Mouse (Mus musculus) c-Kit-positive CD71-positive TER-119-positive erythroid progenitor cells, embryonic 14.5 days (primary cell): Measurements from ENCODE around the gene Olfr346.

Experiments
- DNase-seq: peaks from one replicate; pipeline ENCODE4 v3.0.0-alpha.2; 2013; ENCODE audit warnings: low spot score

The Olfr346 gene

DNA sequence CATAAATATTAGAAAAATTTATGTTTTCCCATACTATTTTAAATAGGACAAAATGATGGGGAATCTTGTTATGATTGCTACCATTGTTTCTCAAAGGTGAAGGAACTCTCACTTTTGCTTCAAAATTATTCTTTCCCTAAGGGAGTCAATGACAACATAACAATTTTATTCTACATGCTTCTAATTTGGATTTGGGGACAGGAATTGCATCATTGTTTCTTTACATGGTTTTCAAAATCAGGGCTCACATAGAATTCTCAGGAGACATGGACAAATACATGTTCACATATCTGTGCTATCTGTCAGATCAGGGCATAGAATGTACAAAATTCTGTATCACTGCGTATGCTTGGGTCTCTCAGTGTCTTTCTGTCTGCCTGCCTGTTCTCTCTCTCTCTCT, at the start of gene Olfr346:
Gene Olfr346 (plus strand): TSS at position 301 of the 400 bp plus-strand sequence.
- DNase-seq, result no peak

DNA sequence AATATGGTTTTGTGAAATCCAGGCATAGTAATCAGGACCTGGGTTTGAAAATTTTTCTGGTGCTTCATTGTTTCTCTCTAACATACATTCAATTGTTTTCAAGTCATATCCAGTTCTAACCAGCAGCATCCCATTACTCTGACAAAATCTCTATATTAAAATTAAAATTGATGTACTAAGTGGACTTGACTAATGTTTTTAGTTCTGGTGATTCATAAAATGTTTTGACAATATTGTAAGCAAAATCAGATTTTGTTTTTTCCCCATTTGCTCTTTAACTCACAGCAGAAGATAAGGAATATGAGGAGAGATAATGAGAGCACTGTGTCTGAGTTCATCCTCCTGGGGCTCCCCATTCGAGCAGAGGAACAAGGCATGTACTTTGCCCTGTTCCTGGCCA, 45.8 kb upstream of the Olfr346 start, which contains the start of gene Olfr345:
Gene Olfr345 (plus strand): TSS at position 301 of the 400 bp plus-strand sequence.
- no peak for DNase-seq

DNA sequence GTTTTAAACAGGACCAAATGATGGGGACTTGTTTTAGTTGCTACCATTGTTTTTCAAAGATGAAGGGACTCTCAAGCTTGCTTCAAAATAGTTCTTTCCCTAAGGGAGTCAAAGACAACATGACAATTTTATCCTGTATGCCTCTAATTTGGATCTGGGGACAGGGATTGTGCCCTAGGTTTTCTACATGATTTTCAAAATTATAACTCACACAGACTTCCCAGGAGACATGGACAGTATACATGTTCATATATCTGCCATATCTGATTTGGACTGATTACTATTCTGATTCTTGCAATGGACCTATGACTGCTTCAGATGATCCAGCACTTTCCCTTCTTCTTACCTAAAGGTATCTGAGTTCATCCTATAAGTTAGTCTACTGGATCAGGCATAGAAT, 46.0 kb downstream of the Olfr346 start, which contains the start of gene Olfr347:
Gene Olfr347 (plus strand): TSS at position 301 of the 400 bp plus-strand sequence.
- DNase-seq, result no peak

DNA sequence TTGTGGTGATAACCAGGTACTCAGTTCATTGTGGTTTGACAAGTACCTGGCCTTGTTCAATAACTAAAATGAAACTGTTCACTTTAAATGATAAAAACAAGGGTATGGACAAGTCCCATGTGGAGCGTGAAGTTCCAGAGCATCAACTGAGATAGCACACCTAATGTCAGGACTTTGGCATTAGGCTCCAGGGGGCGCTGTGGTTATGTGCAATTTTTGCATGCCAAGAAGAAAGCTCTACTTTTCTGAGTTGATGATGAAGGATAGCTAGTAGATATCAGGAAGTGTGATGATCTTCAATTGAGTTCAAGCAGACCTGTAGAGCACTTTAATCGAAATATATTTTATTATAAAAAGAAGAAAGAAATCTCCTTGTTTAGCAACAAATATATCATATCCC, 50.6 kb downstream of the Olfr346 start:
- DNase-seq, result peak; percentile 0
